Mouse (Mus musculus): ENCODE results near the gene Kif22.

DNA sequence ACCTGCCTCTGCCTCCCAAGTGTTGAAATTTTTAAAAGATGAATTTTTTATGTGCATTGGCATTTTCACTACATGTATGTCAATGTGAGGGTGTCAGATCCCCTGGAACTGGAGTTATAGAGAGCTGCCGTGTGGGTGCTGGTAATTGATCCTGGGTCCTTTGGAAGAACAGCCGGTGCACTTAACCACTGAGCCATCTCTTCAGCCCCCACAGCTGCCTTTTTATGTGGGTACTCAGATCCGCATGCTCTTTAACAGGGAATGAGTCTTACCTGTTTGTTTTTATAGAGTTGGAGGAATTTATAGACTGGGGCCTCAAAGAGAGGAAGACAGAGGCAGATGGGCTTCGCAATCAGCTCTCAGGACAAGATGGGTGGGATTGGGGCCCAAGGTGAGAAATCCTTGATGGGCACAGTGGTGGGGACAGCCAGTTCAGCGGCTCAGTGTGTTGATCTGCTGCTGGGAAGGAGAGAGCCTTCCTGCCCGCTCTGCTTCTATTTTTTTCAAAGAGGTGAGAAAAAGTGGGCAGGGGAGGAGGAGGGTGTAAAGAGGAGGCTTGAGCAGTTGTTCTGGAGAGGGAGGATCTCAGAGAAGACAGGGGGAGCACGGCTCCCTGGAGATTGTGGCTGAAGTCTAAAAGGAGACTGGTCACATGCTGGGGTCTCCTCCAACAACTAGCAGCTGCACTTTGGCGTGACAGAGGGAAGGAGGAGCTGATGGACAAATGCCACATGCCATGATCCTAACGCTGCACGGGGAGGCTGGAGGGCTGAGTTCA, 57.4 kb downstream of the Kif22 start:
- TF ChIP-seq POLR2A (IDR thresholded peaks at IDR 0.05; ENCODE audit: borderline replicate concordance, insufficient read depth, low read length) (no peak), CTCF (IDR thresholded peaks at IDR 0.05; ENCODE audit: borderline replicate concordance, insufficient read depth, low read depth, low read length) (no peak)

Data from cerebellum, adult 2 months (tissue).